Mouse (Mus musculus): ENCODE data around the gene Gdpd1.

DNA sequence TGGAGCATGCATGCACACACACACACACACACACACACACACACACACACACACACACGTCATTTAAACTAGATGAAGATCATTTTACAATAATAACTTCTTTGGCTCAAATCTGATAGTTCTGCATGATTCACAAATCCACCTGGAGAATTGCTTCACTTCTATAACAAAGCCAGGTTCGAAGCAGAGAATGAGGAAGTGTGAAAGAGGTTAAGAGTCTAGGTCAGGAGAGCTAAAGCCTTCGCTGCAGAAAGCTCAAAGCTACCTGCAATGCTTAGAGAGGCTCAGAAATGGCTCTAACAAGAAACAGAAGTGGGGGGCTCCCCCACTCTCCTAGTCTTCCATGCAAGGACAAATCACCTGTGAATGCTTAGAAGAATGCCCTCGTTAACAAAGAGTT, 55.8 kb downstream of the Gdpd1 start:
- TF ChIP-seq CTCF (IDR thresholded peaks at IDR 0.05; ENCODE audit: low read depth) (no peak), EP300 (IDR thresholded peaks at IDR 0.05; ENCODE audit: low read depth) (no peak)
